Mouse (Mus musculus): ENCODE measurements around the gene Tmem181a.
"Not testable (repeated sequence)": the region's sequence is repeated elsewhere in the genome, so short reads cannot be mapped to it uniquely, and the experiment has no call there.

DNA sequence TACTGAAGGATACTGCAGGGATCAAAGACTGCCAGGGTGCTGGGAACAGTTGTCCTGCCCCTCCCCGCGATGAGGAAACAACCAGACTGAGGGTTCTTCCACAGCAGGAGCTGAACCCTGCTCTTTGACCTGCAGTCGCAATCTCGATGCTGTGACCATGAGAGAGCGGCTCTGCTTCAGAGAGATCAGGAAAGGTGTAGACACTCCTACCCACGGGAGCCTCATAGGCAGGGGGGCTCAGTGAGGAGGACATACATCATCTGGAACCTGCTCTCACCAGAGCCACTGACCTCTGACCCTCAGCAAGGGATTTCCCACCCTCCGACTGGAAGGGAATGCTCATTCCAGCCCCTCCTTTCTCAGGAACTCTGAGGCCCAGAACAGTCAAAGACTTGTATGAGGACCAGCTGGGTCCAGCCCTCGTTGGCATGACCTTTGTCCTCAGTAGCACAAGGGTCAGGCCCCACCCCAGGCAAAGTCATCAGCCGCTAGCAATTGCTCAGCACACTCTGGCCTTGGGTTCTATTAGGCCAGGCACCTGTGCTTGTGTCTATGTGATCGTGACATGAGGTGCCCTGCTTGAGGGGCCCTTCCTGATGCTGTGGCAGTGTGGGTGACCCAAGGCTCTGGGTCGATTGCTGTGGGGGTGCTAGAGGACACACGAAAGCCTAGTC is 43.7 kb downstream of the Tmem181a start:
- not testable (repeated sequence) for TF ChIP-seq POLR2A (IDR thresholded peaks at IDR 0.05; ENCODE audit: borderline replicate concordance, control insufficient read depth, low read depth, low read length); CTCF (IDR thresholded peaks at IDR 0.05; ENCODE audit: control insufficient read depth, insufficient read depth, low read length)
